Mouse (Mus musculus) 3134 (cell line): Measurements from ENCODE around the gene Ncf1.

Experiments used
- DNase-seq: peaks from one replicate; pipeline ENCODE4 v3.0.0-alpha.2; 2011; ENCODE audit warnings: low spot score; ENCODE audit not compliant: insufficient read length; ENCODE audit errors: extremely low read depth

Ncf1 gene

DNA sequence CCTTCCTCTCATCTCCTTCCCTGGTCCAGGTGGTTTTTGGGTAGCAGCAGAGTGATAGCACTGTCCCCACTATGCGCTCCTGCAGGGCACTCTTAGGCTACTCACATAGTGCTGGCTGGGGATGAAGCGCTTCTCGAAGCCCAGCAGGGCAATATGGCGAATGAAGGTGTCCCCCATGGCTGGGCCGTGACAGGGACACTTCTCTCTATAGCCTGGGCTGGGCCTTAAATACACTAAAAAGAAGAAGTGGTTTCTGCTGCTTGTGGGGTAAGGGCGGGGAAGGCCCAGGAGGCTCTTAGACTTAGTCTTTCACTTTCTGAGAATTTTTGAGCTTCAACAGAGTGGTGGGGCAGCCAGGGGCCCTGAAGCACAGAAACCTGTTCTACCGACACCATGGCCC, at the start of gene Ncf1:
Gene Ncf1 (minus strand): TSS at position 235 of the 400 bp plus-strand sequence.
- no peak for DNase-seq

DNA sequence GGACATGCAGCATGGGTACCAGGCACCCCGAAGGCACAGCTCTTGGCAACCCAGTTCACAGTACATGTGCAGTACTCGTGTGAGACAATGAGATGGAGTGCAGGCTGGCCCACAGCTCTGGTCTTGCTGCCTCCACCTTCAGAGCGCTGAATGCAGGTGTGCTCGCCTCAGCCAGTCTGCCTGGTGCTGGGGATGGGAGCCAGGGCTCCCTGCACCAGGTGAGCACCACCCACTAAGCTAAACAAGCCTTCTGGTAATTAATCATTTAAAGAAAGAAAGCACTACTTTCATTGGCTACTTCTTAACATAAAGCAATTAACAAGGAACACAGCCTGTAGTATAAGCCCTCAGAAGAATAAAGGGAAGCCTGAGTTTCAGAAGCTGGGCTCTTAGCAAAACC, 47.7 kb upstream of the Ncf1 start:
- DNase-seq = no peak

DNA sequence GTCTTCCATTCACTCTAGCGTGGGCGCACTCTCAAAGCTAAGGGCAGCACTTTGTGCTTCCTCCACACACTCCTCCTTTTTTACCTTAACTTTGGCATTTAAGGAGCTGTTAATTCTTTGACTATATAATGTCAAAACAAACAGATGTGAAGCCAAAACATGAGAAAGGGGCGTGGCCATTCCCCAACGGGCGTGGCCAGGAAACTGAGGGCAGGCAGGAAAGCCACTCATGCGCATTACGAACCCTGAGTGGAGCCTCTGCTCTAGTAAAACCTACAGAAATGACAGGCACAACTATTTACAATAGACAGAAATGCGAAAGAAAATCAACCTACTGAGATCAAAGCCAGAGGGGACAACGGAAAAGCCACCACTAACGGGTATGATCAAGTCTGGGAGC, 46.1 kb upstream of the Ncf1 start:
- DNase-seq = no peak

GRCm38 (mm10) chr5:134275021-134275420, 45.6 kb upstream of the Ncf1 start:
- DNase-seq = no peak

DNA sequence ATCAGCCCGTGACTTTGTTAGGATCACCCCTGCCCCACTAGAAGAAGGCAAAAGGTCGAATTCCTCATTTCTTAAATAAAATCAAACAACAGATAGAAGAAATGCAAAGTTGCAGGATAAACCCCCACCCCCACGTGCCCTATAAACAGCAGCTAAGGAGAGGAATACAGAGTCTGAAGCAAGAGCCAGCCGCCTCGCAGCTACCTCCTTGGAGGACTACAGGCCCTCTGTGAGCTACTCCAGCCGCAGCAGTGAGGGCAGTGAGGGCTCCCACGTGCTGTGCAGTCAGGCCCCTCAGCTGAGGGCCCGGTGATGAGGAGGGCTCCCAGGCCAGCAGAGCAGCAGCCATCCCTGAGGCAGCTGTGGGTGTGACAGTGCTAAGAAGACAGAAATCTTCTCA, 44.3 kb upstream of the Ncf1 start:
- no peak for DNase-seq

GRCm38 (mm10) chr5:134272761-134273160, 43.3 kb upstream of the Ncf1 start:
- DNase-seq = no peak

GRCm38 (mm10) chr5:134271421-134271820, 42.0 kb upstream of the Ncf1 start:
- no peak for DNase-seq

GRCm38 (mm10) chr5:134270566-134270965, 41.1 kb upstream of the Ncf1 start:
- DNase-seq = no peak

GRCm38 (mm10) chr5:134269751-134270150, 40.3 kb upstream of the Ncf1 start:
- no peak for DNase-seq

DNA sequence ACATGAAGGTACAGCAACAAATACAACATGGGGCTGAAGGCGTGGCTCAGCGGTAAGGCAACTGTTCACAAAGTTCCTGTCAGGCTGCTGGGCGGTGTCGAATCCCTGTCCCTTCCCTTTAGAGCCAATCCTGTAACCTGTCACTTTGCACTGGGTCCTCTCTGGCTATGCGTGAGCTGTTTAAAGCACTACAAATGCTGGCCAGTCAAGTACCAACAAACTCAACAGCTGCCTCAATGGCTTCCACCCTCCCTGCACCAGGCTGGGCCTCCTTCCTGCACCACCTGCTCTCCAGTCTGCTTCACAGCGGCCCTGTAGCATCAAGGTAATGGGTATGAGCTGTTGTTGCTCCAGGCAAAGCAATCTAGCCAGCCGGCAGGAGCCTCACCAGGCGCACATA, 39.3 kb upstream of the Ncf1 start:
- no peak for DNase-seq

DNA sequence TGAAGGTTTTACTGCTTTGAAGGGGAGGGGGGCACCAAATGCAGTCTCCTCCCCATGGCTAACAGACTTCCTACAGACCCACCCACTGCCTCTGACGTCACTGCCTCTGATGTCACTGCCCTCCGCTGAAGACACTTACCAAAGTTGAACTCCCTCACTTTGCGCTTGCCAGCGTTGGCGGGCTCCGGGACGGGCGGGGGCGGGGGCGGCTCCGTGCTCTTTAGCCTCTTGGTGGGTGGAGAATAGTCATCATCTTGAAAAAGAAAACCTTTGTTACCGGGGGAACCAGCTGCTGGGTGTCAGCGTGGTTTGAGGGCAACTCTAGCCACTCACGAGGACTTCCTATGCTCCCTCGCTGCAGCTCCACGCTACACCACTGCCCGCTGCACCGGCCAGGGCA, 37.0 kb upstream of the Ncf1 start:
- DNase-seq = no peak

- no peak for DNase-seq
Observed at GRCm38 (mm10) chr5:134265890-134266289, 36.5 kb upstream of the Ncf1 start.

DNA sequence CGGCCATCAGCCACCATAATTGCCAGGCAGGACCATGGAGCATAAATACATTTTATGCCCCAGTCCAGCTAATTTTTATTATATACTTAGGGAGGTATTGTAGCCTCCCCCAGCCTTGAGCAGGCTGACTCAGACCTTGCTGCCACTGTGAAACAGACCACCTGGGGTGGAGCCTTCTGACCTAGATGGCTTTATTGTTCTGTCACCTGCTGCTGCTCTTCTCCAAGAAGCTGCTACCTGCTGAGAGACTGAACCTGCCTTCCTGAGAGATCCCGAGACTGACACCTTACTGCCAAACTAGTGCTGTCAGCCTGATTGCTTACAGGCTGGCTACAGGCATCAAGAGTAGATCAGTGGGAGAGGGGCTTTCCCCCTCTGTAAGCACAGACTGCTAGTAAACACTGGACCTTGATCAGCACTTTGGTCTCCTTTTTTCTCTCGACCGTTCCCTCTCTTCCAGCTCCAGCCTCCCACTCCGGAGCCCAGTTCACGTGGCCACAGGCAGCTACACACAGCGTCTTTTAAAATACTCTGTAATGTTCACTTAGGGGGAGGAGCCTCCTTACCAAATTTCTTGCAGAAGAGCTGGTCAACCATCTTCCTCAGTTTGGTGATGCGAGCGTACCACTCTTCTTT, 30.7 kb upstream of the Ncf1 start:
- DNase-seq = no peak

DNA sequence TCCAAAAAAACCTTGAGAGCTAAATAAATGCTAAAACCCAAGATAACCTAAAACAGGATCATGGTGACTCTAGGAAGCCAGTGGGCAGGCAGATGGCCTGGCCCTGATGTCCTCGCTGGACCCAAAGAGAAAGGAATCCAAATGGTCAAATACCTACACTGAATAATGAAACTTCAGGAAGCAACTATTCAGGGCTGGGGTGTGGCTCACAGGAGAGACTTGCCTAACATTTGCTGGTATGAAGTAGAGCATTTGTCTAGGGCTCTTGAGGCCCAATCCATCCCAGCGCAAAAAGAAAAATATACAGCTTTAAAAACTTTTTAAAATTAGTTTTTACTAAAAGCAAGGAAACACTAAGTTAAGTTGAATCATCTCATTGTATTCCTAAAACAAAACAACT, 29.5 kb upstream of the Ncf1 start:
- no peak for DNase-seq

DNA sequence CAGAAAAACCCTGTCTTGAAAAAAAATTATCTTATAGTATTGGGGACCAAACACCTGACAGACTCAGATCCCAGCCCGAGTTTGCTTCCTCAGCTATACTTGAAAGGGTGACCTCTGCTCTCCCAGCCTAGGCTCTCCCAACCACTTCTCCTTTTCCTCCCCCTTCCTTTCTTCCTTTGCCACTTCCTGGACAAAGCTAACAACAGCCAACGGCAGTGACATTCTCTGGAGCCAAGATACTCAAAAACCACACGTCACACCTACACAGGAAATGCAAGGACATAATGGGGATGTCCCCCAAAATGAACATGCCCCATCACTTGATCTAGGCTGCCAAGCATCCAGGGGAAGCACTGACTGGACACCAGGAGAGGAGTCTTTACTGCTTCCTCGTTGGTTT, 29.0 kb upstream of the Ncf1 start:
- no peak for DNase-seq

DNA sequence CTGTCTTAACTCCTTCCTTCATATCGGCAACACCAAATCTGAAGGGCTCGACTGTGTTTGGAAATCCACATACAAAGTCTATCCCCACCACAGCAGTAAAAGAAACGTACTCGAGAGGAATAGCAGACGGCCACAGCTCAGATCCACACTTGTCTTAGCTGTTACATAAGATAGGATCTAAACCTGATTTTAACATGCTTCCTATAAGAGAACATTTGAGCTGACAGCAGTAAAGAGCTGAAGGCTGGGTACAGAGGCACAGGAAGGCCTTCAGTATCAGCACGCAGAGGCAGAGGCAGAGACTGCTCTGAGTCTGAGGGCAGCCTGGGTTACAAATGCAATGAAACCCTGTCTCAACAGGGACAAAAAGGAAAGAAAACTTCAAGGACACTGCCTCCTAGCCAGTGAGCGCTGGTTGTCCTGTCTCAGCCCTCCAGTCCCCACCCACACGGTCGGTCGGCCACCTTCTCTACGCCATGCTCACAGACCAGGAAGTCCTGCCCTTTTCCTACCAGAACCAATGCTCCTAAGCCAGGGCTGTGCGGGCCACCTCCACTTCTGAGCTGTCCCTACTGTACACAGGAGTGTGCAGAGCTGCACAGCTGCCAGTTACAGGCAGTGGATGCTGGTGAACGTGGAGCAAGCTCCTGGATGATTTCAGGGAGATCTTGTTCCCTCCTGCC, 28.1 kb upstream of the Ncf1 start:
- no peak for DNase-seq

GRCm38 (mm10) chr5:134255294-134255693, 25.9 kb upstream of the Ncf1 start:
- DNase-seq = no peak

- DNase-seq = no peak
Observed at GRCm38 (mm10) chr5:134253806-134254205, 24.4 kb upstream of the Ncf1 start.

DNA sequence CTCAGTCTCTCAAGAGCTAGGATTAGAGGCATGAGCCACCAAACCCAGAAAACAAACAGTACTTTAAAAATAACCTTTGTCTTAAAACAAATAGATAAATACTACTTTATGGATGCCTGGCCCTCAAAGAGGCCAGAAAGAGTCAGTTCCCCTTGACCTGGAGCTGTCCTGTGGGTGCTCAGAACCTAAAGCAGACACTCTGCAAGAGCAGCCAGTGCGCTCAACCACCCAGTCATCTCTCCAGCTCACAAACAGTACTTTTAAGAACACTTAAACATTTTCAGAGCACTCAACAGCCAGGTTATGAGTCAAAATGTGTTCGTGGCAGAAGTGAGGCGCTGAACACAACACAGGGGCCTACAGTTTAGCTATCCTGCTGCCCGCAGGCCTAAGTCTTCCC, 21.7 kb upstream of the Ncf1 start:
- no peak for DNase-seq

- DNase-seq = no peak
Observed at GRCm38 (mm10) chr5:134250601-134251000, 21.2 kb upstream of the Ncf1 start.

- DNase-seq = no peak
Observed at GRCm38 (mm10) chr5:134249245-134249649, 19.8 kb upstream of the Ncf1 start.

DNA sequence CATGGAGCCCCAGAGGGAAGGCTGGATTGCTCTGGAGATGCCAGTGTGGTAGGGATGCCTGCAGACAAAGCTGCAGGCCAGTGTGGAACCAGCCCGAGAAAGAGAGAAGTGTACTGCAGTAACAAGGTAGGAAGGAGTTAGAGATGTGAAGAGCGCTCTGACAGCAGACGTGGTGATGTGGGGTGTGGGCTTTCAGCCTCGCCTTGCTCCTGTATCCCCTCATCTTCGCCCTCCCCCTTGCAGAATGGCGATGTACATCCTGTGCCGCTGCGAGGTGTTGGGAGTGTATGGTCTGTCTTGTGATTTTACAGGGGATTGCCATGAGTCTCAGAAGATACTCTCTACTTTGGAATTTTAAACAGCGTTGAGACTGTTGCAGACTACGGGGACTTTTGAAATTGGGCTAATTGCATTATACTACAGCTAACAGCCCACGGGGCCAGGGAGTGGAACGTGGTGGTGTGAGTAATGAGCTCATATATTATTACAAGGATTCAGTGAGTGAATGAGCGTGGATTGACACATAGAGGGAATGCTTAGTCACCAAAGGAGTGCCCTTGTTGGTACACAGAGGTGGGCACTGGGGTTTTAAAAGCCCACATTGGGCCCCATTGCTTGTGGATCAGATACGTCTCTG, 19.3 kb upstream of the Ncf1 start:
- peak; percentile 37 for DNase-seq
